Mouse (Mus musculus) bone marrow macrophage, adult 2 months (primary cell): ENCODE measurements around the gene Bbs9. TPM values are rescaled to one million over a fixed set of nuclear protein-coding genes. Genes with fewer than 3 reads are reported as not detected.

Experiments used
- H3K27ac ChIP-seq: 2 replicates; pipeline ENCODE4 v1.5.1; 2012; ENCODE audit warnings: low read depth, low read length; ENCODE audit not compliant: insufficient read depth
- H3K4me1 ChIP-seq: 2 replicates; pipeline ENCODE4 v1.6.1; 2012; ENCODE audit warnings: low read length; ENCODE audit not compliant: control insufficient read depth, insufficient read depth
- H3K4me3 ChIP-seq: 2 replicates; pipeline ENCODE4 v1.5.1; 2012; ENCODE audit warnings: mild to moderate bottlenecking, low read length, moderate library complexity; ENCODE audit not compliant: insufficient read depth
- CTCF ChIP-seq: IDR thresholded peaks from 2 replicates; pipeline ENCODE4 v1.5.1; 2012; ENCODE audit warnings: low read depth, mild to moderate bottlenecking, low read length, moderate library complexity
- POLR2A ChIP-seq: IDR thresholded peaks from 2 replicates; pipeline ENCODE4 v1.6.1; 2012; ENCODE audit warnings: mild to moderate bottlenecking, low read depth, low read length, borderline replicate concordance
- polyA plus RNA-seq: library from polyadenylated mRNA; stranded (reverse); fragments of >200 nt; gene quantifications from 2 replicates; pipeline ENCODE4 v1.2.4, GENCODE M21; 2012; ENCODE audit not compliant: missing spikeins, insufficient read depth, insufficient read length

Bbs9 gene
- polyA plus RNA-seq, 1 experiment = 13.4 TPM

DNA sequence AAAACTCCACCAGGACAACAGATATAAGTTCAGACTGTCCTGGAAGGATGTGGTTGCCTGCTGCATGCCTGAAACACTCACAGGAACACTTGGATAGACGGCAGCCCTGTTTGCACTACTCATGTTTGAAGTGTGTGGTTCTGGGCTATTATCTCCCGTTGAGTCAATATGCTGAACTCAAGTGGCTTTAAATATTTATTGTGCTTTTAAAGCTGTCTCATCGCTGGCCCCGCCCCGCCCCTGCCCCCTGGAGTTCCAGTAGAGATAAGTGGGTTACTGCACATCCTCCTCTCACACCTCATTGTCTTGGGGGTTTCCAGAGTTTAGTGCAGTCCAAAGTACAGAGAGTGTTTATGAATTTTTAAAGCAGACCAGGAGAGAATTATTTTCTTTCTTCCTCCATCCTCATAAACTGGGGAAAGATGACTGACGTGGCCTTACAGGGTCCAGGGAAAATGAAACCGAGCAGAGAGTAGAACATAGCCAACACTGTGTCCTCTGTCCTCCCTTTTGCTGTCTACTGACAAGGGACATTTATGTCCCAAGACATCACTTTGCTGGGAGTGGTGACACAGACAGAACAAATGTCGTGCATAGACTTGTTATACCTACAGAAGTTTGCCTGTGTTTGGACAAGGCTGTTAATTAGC lies 242.8 kb downstream of the Bbs9 start:
- no peaks in the 10 kb centered on the region for H3K4me1 ChIP-seq
- H3K4me3 ChIP-seq = no peak overlapping the region

GRCm38 (mm10) chr9:22732646-22733045 lies 257.1 kb downstream of the Bbs9 start:
- no peak for TF ChIP-seq POLR2A
- TF ChIP-seq CTCF = no peak
- Histone ChIP-seq H3K4me3 (no peak overlapping the region), H3K27ac (no peak overlapping the region), H3K4me1 (no peaks in the 10 kb centered on the region)

More for the DNA sequence above, 242.8 kb downstream of the Bbs9 start:
- TF ChIP-seq CTCF (no peak), POLR2A (no peak)
- no peak overlapping the region for H3K27ac ChIP-seq

DNA sequence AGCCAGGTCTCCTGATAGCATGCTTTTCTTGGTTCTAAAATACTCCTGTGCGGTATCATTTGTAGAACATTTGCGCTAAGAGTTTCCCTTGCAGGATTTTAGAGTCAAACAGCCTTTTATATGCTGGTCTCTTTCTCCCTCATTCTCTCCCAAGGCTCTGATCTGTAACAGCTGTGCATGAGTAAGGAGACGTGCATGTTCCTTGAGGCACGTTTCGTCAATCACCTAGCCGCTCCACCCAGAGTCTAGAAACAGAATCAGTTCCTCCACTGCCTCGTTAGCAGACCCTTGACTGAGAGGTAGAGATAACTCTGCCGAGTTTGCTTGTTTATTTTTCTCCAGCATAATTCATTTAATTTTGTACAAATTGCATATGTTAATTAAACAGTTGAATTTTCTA lies 259.4 kb downstream of the Bbs9 start:
- H3K4me1 ChIP-seq = no peaks in the 10 kb centered on the region
- no peak overlapping the region for H3K27ac ChIP-seq
- TF ChIP-seq CTCF (no peak), POLR2A (no peak)
- H3K4me3 ChIP-seq = no peak overlapping the region

GRCm38 (mm10) chr9:22735385-22735784 lies 259.9 kb downstream of the Bbs9 start:
- TF ChIP-seq POLR2A = no peak
- TF ChIP-seq CTCF = no peak
- Histone ChIP-seq H3K27ac (no peak overlapping the region), H3K4me3 (no peak overlapping the region), H3K4me1 (no peaks in the 10 kb centered on the region)

DNA sequence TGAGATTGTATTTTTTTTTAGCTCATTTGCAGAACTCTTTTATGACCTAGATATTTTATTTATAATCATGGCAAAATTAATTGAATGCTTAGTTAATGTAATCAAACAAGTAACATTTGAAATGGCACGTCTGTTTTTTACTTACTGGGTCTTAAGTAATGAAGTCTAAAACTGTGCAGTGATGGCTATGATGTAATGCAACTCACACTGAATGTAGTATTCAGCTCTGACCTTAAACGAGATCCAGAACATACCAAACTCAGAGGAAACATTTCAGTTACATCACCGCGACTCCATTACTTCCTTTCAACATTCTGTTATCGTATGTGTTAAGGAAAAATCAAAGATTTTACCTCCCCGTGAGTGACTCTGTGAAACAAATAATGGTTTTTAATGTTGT lies 262.4 kb downstream of the Bbs9 start:
- TF ChIP-seq POLR2A (no peak), CTCF (no peak)
- Histone ChIP-seq H3K27ac (no peak overlapping the region), H3K4me1 (no peaks in the 10 kb centered on the region), H3K4me3 (no peak overlapping the region)

DNA sequence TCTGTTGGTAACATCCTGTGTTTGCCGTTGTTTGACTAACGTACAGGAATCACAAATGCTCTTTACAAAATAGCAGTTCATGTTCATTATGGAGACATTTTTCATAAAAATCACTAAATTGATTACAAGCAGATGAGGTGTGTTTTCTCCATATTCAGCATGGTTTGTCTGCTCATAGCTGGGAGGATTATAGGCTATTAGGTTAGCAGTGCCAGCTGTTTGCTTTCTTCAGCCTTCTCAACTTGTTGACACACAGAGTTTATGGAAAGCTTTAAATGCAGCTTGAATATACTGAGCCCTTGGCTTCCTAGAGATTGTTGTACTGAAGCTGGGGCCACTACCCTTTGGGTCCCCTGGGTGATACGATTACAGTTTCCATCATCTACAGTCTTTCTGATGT lies 263.3 kb downstream of the Bbs9 start:
- TF ChIP-seq POLR2A (no peak), CTCF (no peak)
- H3K4me1 ChIP-seq = no peaks in the 10 kb centered on the region
- H3K27ac ChIP-seq = no peak overlapping the region
- no peak overlapping the region for H3K4me3 ChIP-seq

DNA sequence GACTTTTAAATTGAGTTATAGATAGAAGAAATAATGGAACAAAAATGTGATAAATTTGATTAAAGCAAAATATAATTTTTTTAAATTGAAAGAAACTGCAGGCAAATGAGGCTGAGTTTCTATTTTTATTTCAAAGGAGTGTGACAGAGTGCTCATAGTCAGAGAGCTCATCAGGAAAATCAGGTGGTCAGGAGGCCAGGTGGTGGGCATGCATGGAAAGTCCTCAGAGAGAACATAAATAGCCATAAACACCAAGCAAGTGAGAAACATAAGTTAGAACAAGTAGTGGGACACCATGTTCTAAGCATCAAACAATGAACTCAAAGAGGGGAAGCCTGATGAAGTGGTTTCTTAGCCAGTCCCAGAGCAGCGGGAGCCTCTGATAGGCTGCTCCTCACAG lies 266.5 kb downstream of the Bbs9 start:
- Histone ChIP-seq H3K4me3 (no peak overlapping the region), H3K27ac (no peak overlapping the region), H3K4me1 (no peaks in the 10 kb centered on the region)
- no peak for TF ChIP-seq CTCF

DNA sequence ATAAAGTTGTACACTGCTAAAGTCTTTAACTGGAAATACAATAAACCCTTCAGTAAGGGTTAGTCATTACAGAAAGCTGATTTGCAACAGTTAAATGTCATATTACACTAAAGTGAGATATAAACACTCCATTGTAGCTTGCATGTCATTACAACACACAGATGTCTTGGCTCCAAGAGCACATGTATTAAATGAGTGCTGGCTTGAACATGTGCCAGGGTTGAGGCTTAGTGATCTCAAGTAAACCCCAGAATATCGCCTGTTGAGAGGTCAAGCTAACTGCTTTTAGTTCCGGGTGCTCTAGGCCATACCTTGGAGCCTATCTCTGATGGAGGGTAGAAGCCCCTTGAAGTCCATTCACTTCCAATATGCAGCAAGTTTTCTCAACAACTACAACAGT lies 273.1 kb downstream of the Bbs9 start:
- Histone ChIP-seq H3K4me1 (no peaks in the 10 kb centered on the region), H3K27ac (no peak overlapping the region), H3K4me3 (no peak overlapping the region)
- TF ChIP-seq POLR2A = no peak
- TF ChIP-seq CTCF = no peak

DNA sequence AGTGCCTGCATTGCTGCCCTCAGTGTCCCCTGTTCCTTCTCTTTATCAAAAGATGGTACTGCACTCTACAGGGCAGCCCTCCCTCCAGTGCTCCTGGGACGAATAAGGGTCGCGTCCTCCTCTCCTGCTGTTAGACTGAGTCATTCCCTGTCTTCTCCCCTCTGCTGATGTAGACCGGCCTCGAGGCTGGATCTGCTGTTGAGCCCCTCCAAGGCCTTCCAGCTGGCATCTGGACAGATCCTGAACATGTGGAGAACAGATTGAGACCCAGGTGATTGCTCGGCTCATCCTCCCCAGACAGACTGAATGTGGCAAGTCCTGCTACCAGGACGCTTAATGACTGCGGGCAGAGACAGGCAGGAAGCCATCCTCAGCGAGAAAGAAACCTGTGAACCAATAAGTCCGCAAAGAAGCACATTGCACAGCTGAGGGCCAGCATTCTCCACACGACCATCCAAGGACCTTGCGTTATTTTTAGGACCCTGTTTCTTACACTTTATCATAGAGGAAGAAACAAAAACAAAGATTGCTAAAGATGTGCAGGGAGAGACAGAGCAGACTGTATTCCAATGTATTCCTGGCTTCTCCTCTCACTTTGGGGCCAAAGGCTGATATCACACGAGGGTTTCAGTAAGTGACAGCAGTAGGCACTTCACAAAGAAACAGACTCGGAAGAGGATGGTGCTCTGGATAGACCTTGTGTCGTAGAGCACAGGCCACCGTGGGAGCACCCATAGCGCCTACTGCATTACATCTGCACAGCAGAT lies 275.4 kb downstream of the Bbs9 start:
- Histone ChIP-seq H3K4me1 (no peaks in the 10 kb centered on the region), H3K27ac (no peak overlapping the region), H3K4me3 (no peak overlapping the region)
- TF ChIP-seq POLR2A = no peak
- TF ChIP-seq CTCF = no peak

DNA sequence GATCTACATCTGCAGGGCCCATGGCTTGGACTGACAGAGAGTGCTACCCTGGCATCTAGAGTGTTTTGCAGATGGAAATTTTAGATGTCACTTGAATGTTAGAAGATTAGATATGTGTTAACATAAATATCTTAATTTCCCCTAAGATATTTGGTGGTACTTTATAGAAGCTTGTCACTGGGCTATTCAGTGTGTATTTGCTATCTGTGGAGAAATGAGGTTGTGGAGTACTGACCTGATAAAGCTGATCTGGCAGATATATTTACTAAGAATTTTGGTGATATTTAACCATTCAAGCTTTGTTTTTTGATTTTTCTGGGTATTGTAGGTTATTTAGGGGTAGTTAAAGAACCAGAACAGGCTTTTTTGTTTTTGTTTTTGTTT lies 276.0 kb downstream of the Bbs9 start:
- no peak overlapping the region for H3K4me3 ChIP-seq
- H3K27ac ChIP-seq = no peak overlapping the region
- H3K4me1 ChIP-seq = no peaks in the 10 kb centered on the region
- TF ChIP-seq CTCF = no peak
- no peak for TF ChIP-seq POLR2A
